Mouse (Mus musculus): ENCODE results near the gene Gm8298. TPM values are rescaled to one million over a fixed set of nuclear protein-coding genes. Genes with fewer than 3 reads are reported as not detected.

Gm8298 gene
- not detected for polyA plus RNA-seq (2014; fragmentation: Illumina TruSeq; extraction: RNeasy Lipid Tissue Mini Kit (QIAGEN cat#74804); ENCODE audit: low read depth, low replicate concordance)

GRCm38 (mm10) chr3:59860751-59861150 lies at the start of gene Gm8298:
Gene Gm8298 (plus strand): TSS chr3:59861051.

GRCm38 (mm10) chr3:59924914-59925313 lies 64.1 kb downstream of the Gm8298 start, which contains the start of gene C130079G13Rik:
Gene C130079G13Rik (plus strand): TSS chr3:59925214.

Other genes starting within 250 kb of the Gm8298 start
- not detected for gene Gm5538, start 131.3 kb upstream of the Gm8298 start, polyA plus RNA-seq (2014; fragmentation: Illumina TruSeq; extraction: RNeasy Lipid Tissue Mini Kit (QIAGEN cat#74804); ENCODE audit: low read depth, low replicate concordance)
- gene C130079G13Rik, start 64.2 kb downstream of the Gm8298 start, polyA plus RNA-seq (2014; fragmentation: Illumina TruSeq; extraction: RNeasy Lipid Tissue Mini Kit (QIAGEN cat#74804); ENCODE audit: low read depth, low replicate concordance), result not detected
- not detected for gene Aadacl2, start 145.7 kb downstream of the Gm8298 start, polyA plus RNA-seq (2014; fragmentation: Illumina TruSeq; extraction: RNeasy Lipid Tissue Mini Kit (QIAGEN cat#74804); ENCODE audit: low read depth, low replicate concordance)
- gene Aadac, start 164.7 kb downstream of the Gm8298 start, polyA plus RNA-seq (2014; fragmentation: Illumina TruSeq; extraction: RNeasy Lipid Tissue Mini Kit (QIAGEN cat#74804); ENCODE audit: low read depth, low replicate concordance), result 241 TPM
- 0.82 TPM for gene Sucnr1, start 220.8 kb downstream of the Gm8298 start, polyA plus RNA-seq (2014; fragmentation: Illumina TruSeq; extraction: RNeasy Lipid Tissue Mini Kit (QIAGEN cat#74804); ENCODE audit: low read depth, low replicate concordance)

All from sigmoid colon, adult 10 weeks (tissue).